Mouse (Mus musculus): ENCODE data around the gene Mxi1. TPM values are rescaled to one million over a fixed set of nuclear protein-coding genes. Genes with fewer than 3 reads are reported as not detected.

Gene Mxi1
- 40.0 and 42.7 TPM in 2 replicates for polyA plus RNA-seq (2016; fragmentation: Nextera tagmentation; extraction: Ambion mirVana)

- Histone ChIP-seq H3K4me3 (peak within 1 kb of the TSS; percentile 82), H3K4me2 (peak within 1 kb of the TSS; percentile 82), H3K36me3 (no peaks in the 10 kb centered on the region), H3K27me3 (replicated peaks) (no peaks in the 10 kb centered on the region), H3K9me3 (replicated peaks) (no peaks in the 10 kb centered on the region), H3K4me1 (replicated peaks) (peaks cover 14% of the 10 kb centered on the region), H3K27ac (ENCODE audit: poor library complexity, severe bottlenecking) (peak within 1 kb of the TSS; percentile 98), H3K9ac (peak within 1 kb of the TSS; percentile 93)
- WGBS: under 1% methylated on average over 38 of the region's 38 CpGs
- ATAC-seq (ENCODE audit: insufficient number of reproducible peaks, low FRiP score): peak; percentile 63
These were observed at the start of gene Mxi1 for GRCm38 (mm10) chr19:53310348-53310747. Mxi1 (plus strand) TSS chr19:53310518.

GRCm38 (mm10) chr19:53260828-53261227 lies 49.5 kb upstream of the Mxi1 start:
- H3K4me1 ChIP-seq (replicated peaks): peaks cover 46% of the 10 kb centered on the region
- H3K9me3 ChIP-seq (replicated peaks): no peaks in the 10 kb centered on the region
- no peak overlapping the region for H3K4me2 ChIP-seq
- WGBS: 83% methylated on average over 4 of the region's 4 CpGs
- H3K27ac ChIP-seq (ENCODE audit: poor library complexity, severe bottlenecking): no peak overlapping the region
- no peaks in the 10 kb centered on the region for H3K27me3 ChIP-seq (replicated peaks)
- no peak overlapping the region for H3K9ac ChIP-seq
- no peaks in the 10 kb centered on the region for H3K36me3 ChIP-seq
- ATAC-seq (ENCODE audit: insufficient number of reproducible peaks, low FRiP score): no peak
- no peak overlapping the region for H3K4me3 ChIP-seq

GRCm38 (mm10) chr19:53262061-53262460 lies 48.3 kb upstream of the Mxi1 start:
- no peak for ATAC-seq (ENCODE audit: insufficient number of reproducible peaks, low FRiP score)
- Histone ChIP-seq H3K9ac (no peak overlapping the region), H3K27me3 (replicated peaks) (no peaks in the 10 kb centered on the region), H3K27ac (ENCODE audit: poor library complexity, severe bottlenecking) (no peak overlapping the region), H3K4me3 (no peak overlapping the region), H3K36me3 (no peaks in the 10 kb centered on the region), H3K9me3 (replicated peaks) (no peaks in the 10 kb centered on the region), H3K4me1 (replicated peaks) (peaks cover 34% of the 10 kb centered on the region), H3K4me2 (no peak overlapping the region)
- WGBS: 75% methylated on average over 7 of the region's 7 CpGs

- Histone ChIP-seq H3K27ac (ENCODE audit: poor library complexity, severe bottlenecking) (no peak overlapping the region), H3K27me3 (replicated peaks) (no peaks in the 10 kb centered on the region), H3K36me3 (no peaks in the 10 kb centered on the region), H3K9ac (no peak overlapping the region), H3K4me2 (no peak overlapping the region), H3K4me3 (no peak overlapping the region), H3K4me1 (replicated peaks) (peaks cover 24% of the 10 kb centered on the region), H3K9me3 (replicated peaks) (no peaks in the 10 kb centered on the region)
- no peak for ATAC-seq (ENCODE audit: insufficient number of reproducible peaks, low FRiP score)
- 32% methylated on average over 23 of the region's 23 CpGs for WGBS
These were observed 46.2 kb upstream of the Mxi1 start for GRCm38 (mm10) chr19:53263859-53264733.

- Histone ChIP-seq H3K9ac (no peak overlapping the region), H3K4me2 (no peak overlapping the region), H3K4me1 (replicated peaks) (peaks cover 17% of the 10 kb centered on the region; the same call in 1 of the 2 replicates), H3K27ac (ENCODE audit: poor library complexity, severe bottlenecking) (no peak overlapping the region), H3K9me3 (replicated peaks) (no peaks in the 10 kb centered on the region), H3K4me3 (no peak overlapping the region), H3K27me3 (replicated peaks) (no peaks in the 10 kb centered on the region), H3K36me3 (no peaks in the 10 kb centered on the region)
- ATAC-seq (ENCODE audit: insufficient number of reproducible peaks, low FRiP score): no peak; the same call in 1 of the 2 replicates
- WGBS: 55% methylated on average over 12 of the region's 12 CpGs
These were observed 45.2 kb upstream of the Mxi1 start for GRCm38 (mm10) chr19:53264821-53265727.

- no peak overlapping the region for H3K9ac ChIP-seq
- no peak for ATAC-seq (ENCODE audit: insufficient number of reproducible peaks, low FRiP score)
- no peaks in the 10 kb centered on the region for H3K27me3 ChIP-seq (replicated peaks)
- H3K36me3 ChIP-seq: no peaks in the 10 kb centered on the region
- H3K4me1 ChIP-seq (replicated peaks): peaks cover 17% of the 10 kb centered on the region; the same call in 1 of the 2 replicates
- no peak overlapping the region for H3K4me3 ChIP-seq
- H3K4me2 ChIP-seq: no peak overlapping the region
- no peak overlapping the region for H3K27ac ChIP-seq (ENCODE audit: poor library complexity, severe bottlenecking)
- 85% methylated on average over 9 of the region's 9 CpGs for WGBS
- H3K9me3 ChIP-seq (replicated peaks): no peaks in the 10 kb centered on the region
These were observed 43.0 kb upstream of the Mxi1 start for GRCm38 (mm10) chr19:53267305-53267704.

GRCm38 (mm10) chr19:53273055-53273722 lies 37.1 kb upstream of the Mxi1 start:
- H3K9ac ChIP-seq: no peak overlapping the region

GRCm38 (mm10) chr19:53273781-53274428 lies 36.4 kb upstream of the Mxi1 start:
- no peak overlapping the region for H3K4me3 ChIP-seq
- H3K27ac ChIP-seq (ENCODE audit: poor library complexity, severe bottlenecking): no peak overlapping the region
- H3K4me2 ChIP-seq: no peak overlapping the region
- H3K9ac ChIP-seq: no peak overlapping the region
- ATAC-seq (ENCODE audit: insufficient number of reproducible peaks, low FRiP score): no peak
- no peaks in the 10 kb centered on the region for H3K9me3 ChIP-seq (replicated peaks)
- no peaks in the 10 kb centered on the region for H3K36me3 ChIP-seq
- H3K27me3 ChIP-seq (replicated peaks): no peaks in the 10 kb centered on the region
- H3K4me1 ChIP-seq (replicated peaks): peaks cover 28% of the 10 kb centered on the region
- WGBS: 83% methylated on average over 23 of the region's 23 CpGs

More at GRCm38 (mm10) chr19:53273055-53273722, 37.1 kb upstream of the Mxi1 start:
- ATAC-seq (ENCODE audit: insufficient number of reproducible peaks, low FRiP score): no peak
- WGBS: 83% methylated on average over 17 of the region's 17 CpGs
- H3K9me3 ChIP-seq (replicated peaks): no peaks in the 10 kb centered on the region
- no peak overlapping the region for H3K4me3 ChIP-seq
- H3K4me2 ChIP-seq: no peak overlapping the region
- H3K36me3 ChIP-seq: no peaks in the 10 kb centered on the region
- no peak overlapping the region for H3K27ac ChIP-seq (ENCODE audit: poor library complexity, severe bottlenecking)
- peaks cover 24% of the 10 kb centered on the region for H3K4me1 ChIP-seq (replicated peaks)
- no peaks in the 10 kb centered on the region for H3K27me3 ChIP-seq (replicated peaks)

- 14% methylated on average over 3 of the region's 3 CpGs for WGBS
These were observed 35.1 kb upstream of the Mxi1 start for GRCm38 (mm10) chr19:53275204-53275603.

More at GRCm38 (mm10) chr19:53275204-53275603, 35.1 kb upstream of the Mxi1 start:
- H3K4me1 ChIP-seq (replicated peaks): peaks cover 32% of the 10 kb centered on the region
- H3K9ac ChIP-seq: no peak overlapping the region
- H3K27ac ChIP-seq (ENCODE audit: poor library complexity, severe bottlenecking): no peak overlapping the region
- H3K4me3 ChIP-seq: no peak overlapping the region
- H3K36me3 ChIP-seq: no peaks in the 10 kb centered on the region
- H3K4me2 ChIP-seq: no peak overlapping the region
- H3K9me3 ChIP-seq (replicated peaks): no peaks in the 10 kb centered on the region
- H3K27me3 ChIP-seq (replicated peaks): no peaks in the 10 kb centered on the region
- no peak for ATAC-seq (ENCODE audit: insufficient number of reproducible peaks, low FRiP score)
